Mouse (Mus musculus) heart, adult 2 months (tissue): ENCODE results near the gene Cmtm3.

Source experiments
- CTCF ChIP-seq: fragments of 200-600 bp; IDR thresholded peaks from 2 replicates; pipeline ENCODE4 v1.8.1; 2022; ENCODE audit warnings: antibody characterized with exemption, mild to moderate bottlenecking, moderate library complexity
- EP300 ChIP-seq: fragments of 200-500 bp; IDR thresholded peaks from 2 replicates; pipeline ENCODE4 v1.6.1; 2011; ENCODE audit warnings: low read depth, low read length, control low read depth; ENCODE audit not compliant: insufficient read depth

DNA sequence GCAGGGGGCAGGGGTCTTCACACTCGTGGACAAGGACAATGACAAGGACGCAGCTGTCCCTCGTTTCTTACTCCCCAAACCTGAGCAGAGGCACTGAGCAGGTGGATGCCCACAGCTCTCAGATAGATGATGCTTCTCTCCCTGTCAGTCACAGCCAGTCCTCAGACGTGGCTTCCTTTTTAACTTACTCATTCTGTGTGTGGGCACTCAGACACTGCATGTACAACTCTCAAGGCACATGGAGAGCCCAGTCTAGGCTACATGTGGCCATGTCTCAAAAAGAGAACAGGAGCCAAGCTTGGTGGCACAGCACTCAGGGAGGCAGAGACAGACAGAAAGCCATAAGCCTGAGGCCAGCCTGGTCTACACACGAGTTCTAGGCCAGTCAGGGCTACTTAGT is 36.7 kb downstream of the Cmtm3 start:
- TF ChIP-seq CTCF (no peak), EP300 (no peak)
